Mouse (Mus musculus) stomach, postnatal 0 days (tissue): ENCODE data around the gene Lrrc45.

Source experiments
- CTCF ChIP-seq: IDR thresholded peaks from 2 replicates; pipeline ENCODE4 v1.5.1; 2016; ENCODE audit warnings: antibody characterized with exemption, low read depth, mild to moderate bottlenecking, moderate library complexity
- EP300 ChIP-seq: optimal IDR thresholded peaks from 2 replicates; pipeline ENCODE3; 2016; ENCODE audit warnings: antibody characterized with exemption

- TF ChIP-seq CTCF, result peak; percentile 52
- no peak for TF ChIP-seq EP300
Observed at GRCm38 (mm10) chr11:120703696-120704454, 9.8 kb upstream of the Lrrc45 start.
